Mouse (Mus musculus): ENCODE data around the gene Dmxl2.

Dmxl2 gene

GRCm38 (mm10) chr9:54501453-54502110 lies at the start of gene Dmxl2:
Gene Dmxl2, minus strand, starts transcription at chr9:54501626.
- DNase-seq = peak; percentile 96

- no peak for DNase-seq
Measured at GRCm38 (mm10) chr9:54549433-54549832, 48.0 kb upstream of the Dmxl2 start.

DNA sequence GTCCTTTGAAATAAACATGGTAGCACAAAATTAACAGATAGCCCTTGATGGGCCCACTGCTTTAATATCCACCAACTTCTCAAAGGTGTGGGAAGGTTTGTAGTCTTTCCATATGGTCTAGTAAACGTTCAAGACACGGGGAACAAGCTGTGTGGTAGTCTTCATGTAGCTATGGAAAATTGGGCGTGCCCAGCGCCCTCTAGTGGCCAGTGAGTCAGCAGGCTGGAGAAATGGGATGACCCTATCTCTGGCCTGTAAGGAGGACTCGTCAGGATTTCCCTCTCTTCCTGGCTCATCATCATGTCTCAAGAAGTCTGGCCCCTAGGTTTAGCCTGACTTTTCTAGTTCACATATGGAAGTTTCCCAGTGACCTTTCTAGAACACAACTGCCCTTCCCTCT lies 46.1 kb upstream of the Dmxl2 start:
- peak; percentile 76 for DNase-seq

GRCm38 (mm10) chr9:54544954-54545315 lies 43.5 kb upstream of the Dmxl2 start:
- no peak for DNase-seq

DNA sequence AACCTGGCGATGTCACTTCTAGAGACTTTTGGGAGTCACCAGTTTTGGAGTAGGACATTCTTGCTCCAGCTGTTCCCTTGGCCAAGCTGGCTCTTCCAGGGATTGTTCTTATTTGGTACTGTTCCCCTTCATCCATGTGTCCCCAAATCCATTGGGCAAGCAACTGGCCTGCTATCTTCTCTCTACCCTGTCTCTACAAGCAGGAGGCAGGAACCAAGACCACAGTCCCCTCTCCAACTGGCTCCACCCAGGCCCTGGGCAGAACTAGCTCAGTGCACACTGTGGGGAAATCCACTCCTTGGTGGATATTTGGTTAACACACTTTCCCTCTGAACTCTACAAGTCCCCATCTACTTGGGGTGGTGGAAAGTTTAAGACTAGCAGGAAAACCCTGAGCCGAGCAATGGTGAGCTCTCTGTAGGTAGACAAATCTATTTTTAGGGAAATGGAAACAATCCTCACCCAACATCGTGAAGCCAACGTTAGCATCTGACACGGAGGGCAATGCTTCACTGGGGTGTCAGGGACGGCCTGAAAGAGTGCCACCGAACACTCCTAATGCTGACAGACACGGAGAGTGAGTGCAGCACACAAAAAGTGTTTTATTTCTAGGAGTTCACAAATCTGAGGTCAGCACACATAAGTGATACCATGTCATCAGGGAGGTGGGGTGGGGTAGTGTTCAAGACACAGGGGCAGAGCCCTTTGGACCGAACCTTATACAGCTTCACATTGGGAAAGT lies 43.0 kb upstream of the Dmxl2 start:
- DNase-seq = no peak

- DNase-seq = no peak
Measured at GRCm38 (mm10) chr9:54540801-54541200, 39.4 kb upstream of the Dmxl2 start.

- no peak for DNase-seq
Measured at GRCm38 (mm10) chr9:54538684-54539083, 37.3 kb upstream of the Dmxl2 start, which contains the start of gene Sh2d7. Gene Sh2d7, plus strand, starts transcription at chr9:54538984.

DNA sequence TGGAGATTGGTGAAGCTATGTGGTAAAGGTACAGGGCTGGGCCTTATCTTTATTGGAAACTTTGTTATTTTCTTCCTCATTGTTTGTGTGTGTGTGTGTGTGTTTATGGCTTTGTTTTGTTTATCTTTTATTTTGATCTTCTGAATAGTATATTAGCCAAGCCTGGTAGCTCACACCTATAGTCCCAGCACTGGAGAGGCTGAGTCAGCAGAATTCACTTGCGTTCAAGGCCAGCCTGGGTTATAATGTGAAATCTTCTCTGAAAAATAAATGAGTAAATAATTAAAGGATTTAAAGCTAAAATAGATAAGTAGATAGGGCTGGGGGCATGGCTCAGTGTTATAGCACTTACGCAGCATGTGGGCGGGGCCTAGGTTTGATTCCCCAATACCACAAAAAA lies 36.8 kb upstream of the Dmxl2 start:
- no peak for DNase-seq

DNA sequence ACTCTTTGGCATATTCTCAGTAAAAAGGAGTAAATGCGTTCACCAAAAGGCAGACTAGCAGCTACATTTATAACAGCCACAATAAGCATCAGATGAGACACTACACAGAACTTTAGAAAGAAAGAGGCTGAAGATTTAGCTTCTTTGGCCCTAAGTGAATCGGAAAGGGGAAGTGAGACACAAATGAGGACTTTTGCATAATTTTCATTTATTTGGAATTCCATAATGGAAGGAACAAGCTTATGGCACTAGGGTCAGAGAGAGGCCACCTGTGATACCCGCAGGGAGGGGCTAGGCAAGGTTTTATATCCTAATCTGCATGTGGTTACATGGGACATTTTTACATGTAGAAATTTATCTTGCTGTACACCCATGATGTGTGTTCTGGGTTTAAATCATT lies 36.1 kb upstream of the Dmxl2 start:
- DNase-seq = no peak

DNA sequence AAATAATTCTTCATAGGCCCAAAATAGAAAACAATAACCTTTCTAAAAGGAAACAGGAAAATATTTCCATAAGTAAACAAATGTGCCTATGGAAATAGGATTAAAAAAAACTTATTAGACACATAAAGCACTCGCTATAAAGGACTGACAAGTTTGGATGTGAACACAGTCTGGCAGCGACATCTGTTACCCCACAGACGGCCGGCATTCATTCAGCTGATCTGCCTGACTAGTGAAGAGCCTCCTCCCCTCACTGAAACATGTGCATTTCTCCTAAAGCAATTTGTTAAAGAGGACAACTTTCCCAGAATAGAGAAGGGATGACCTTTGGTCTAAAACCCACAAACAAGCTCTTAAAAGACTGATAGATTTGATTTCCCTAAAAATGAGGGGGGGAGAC lies 35.6 kb upstream of the Dmxl2 start:
- no peak for DNase-seq

GRCm38 (mm10) chr9:54536236-54536635 lies 34.8 kb upstream of the Dmxl2 start:
- DNase-seq = peak; percentile 54

- DNase-seq = peak; percentile 27
Measured at GRCm38 (mm10) chr9:54533975-54534374, 32.5 kb upstream of the Dmxl2 start.

DNA sequence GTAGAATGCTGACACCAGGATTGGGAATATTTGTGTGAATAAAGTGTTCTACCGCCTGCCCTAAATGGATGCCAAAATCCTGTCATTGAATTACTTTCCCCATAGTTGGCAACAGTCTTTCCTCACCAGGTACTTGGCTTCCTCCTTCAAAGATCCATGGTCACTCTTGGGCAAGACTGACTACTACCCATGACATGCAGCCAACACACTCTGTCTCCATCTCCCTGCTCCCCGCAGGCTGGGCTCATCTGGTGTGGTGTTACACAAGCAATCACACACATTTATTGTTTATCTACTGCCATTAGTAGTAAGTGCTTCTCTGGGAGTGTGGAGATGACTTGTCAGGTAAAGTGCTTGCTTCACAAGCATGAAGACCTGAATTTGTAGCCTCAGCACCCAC lies 31.5 kb upstream of the Dmxl2 start:
- DNase-seq = no peak

DNA sequence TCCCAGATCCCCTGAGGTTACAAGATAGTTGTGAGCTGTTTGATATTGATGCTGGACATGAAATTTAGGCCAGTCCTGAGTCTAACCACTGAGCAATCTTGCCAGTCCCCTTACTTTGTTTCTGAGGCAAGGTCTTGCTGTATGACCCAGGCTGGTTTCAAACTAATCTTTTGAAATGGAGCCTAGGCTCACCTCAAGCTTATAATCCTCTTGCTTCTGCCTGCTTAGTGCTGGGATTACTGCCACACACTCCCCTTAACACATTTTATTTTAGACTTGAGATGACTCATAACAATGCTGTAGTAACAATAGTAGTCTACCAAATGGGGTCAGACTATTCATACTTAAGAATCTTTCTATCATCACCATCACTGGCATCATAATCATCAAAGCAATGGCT lies 30.0 kb upstream of the Dmxl2 start:
- no peak for DNase-seq

DNA sequence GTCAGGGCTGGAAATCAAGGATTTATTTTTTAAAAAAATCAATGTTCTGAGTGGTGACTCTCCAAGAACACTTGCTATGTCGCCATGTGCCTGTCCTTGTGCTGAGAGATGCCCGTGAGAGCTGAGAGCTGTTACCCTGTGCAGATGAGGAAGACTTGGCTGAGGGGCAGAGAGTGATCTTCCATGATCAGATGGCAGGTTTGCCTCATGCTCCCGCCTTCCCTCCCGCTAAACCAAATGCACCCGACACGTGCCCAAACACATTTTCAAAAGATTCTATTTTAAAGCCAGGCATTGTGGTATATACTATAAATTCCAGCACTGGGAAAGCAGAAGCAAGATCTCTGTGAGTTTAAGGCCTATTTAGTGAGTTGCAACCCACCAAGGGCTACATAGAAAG lies 29.4 kb upstream of the Dmxl2 start:
- no peak for DNase-seq

DNA sequence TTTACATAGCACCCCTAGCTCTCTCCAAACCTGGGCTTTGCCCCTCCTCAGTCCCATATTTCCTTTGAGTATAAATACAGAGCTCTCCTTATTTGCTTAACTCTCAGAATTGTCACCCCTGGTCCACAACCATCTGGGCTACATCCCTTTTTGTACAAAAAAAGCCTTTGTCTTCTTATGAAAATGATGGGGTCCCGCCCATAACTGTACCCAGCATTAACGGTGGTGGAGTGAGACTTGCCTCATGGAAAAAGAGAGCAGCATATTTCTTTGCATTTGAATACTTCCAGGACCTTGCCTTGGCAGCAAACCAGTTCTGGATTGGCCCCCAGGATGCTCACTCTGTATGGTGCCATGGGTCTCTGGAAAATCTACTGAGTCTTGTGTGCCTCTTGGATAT lies 28.5 kb upstream of the Dmxl2 start:
- DNase-seq = no peak

DNA sequence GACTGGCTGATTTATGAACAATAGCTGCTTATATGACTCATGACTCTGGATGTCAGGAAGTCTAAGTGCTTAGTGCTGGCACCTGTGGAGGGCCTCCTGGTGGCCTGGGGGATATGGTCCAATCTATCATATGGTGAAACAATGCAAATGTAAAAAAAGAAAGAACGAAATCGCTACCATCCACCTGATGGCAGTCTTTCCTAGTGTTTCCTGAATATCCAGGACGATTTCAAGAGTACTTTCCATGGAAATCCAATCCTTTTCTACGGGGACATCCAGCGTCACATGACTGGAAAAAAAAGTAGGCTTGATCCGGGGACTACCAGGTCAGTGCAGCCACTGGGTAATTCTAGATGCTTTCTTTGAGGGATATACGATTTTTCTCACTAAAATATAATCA lies 26.3 kb upstream of the Dmxl2 start:
- no peak for DNase-seq

DNA sequence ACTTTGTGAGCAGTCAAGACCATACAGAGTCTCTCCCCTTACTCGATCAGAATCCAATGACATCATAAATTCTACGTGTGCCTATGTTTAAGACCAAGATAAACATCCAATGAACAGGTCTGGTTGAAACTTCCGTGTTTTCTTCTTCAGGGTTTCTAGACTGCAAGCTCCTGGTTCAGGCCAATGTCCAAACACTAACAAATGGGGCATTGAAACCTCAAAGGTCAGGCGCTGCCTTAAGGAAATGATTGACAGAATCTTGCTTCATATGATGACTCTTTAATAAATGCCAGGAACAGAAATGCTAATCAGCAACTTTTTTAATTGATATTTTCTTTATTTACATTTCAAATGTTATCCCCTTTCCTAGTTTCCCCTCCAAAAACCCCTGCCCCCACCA lies 18.9 kb upstream of the Dmxl2 start:
- peak; percentile 25 for DNase-seq

- DNase-seq = no peak
Measured at GRCm38 (mm10) chr9:54518921-54519320, 17.5 kb upstream of the Dmxl2 start.

DNA sequence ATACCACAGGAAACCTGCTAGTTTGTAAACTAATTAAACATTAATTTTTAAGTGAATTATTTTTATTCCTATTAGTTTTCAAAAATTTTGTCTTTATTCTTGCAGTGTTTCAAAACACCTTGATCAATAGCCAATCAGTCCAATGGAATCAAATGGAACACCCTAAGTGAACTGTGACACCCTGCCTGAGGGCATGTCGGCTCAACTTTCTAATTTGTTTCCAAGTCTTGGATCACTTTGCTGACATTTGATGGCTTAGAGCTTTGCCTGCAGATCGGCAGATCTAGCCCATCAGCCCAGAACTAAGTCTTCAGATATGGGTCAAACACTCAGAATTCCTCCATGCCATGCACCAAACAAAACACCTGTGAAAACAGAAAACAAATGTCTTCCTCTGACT lies 14.6 kb upstream of the Dmxl2 start:
- no peak for DNase-seq

- DNase-seq = peak; percentile 32
Measured at GRCm38 (mm10) chr9:54502873-54503272, 1.4 kb upstream of the Dmxl2 start.

GRCm38 (mm10) chr9:54502111-54502495 lies 677 bp upstream of the Dmxl2 start:
- no peak for DNase-seq

DNA sequence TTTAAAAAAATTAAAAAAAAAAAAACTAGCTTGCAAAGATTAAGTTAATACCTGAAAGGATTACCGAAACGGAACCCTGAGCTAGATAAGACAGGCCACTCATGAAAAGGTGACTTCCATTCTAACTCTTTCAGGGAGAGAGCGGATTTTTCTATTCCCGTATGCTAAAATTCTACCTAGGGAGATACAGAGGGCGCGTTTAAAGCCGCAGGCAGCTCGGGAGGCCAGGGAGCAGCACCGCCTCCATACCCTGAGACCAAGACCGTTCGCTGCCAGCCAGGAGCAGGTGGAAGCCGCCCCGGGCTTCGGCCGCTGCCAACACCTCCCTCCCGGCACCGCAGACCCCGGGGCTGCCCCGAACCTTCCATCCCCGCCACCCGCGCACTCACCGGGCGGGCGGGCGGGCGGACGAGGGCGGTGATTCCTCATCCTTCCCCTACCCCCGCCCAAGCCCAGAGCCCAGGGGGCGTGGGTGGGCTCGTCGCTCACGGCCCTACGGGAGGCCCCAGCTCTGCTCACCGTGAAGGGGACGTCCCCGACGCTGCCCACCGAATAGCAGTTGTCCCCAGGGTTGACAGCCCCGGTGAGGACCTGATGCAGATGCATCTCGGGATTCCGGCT lies 484 bp downstream of the Dmxl2 start:
- DNase-seq = peak; percentile 57

GRCm38 (mm10) chr9:54499791-54500190 lies 1.6 kb downstream of the Dmxl2 start:
- DNase-seq = no peak
